19 mouse cellular contexts compared by ENCODE assay signal in the genomic region with DNA sequence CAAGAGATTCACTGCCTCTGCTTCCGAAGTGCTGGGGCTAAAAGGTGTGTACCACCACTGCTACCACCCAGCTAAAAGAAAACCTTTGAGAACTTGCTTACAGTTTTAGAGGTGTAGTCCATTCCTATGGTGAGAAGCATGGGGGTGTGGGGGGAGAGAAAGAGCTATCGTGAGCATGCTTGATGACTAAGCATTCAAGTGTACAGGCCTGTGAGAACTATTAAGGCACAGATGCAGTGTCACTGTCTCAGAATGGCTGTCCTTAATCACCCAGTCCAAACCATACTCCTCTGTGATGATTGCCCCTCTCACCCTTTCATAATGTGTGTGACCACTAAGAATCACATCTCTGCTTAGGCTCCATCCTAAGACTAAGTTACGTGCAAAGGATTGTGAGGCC. TPM values are rescaled to one million over a fixed set of nuclear protein-coding genes. Genes with fewer than 3 reads are reported as not detected.
DNase-seq lines count a peak whose midpoint lies in the region; ATAC-seq lines count a peak whose summit lies in the region.
"Had no signal": no experiment of that assay in that cellular context is flagged by ENCODE, and none has a peak within 500 bp of the region (broad histone marks: within the 10 kb centered on the region; RNA-seq: fewer than 3 reads in every experiment).

No protein-coding gene starts in this region.

- peaks cover 43% of the 10 kb centered on the region for H3K36me3 ChIP-seq in hindbrain, embryonic 15.5 days
- peaks cover 49% of the 10 kb centered on the region for H3K36me3 ChIP-seq in hindbrain, embryonic 14.5 days (replicated peaks; ENCODE audit: control insufficient read depth, insufficient read depth)
- H3K36me3 ChIP-seq in neural tube, embryonic 12.5 days, result peaks cover 44% of the 10 kb centered on the region
- H3K36me3 ChIP-seq in liver, embryonic 13.5 days, result peaks cover 63% of the 10 kb centered on the region

- no peaks in the 10 kb centered on the region for H3K27me3 ChIP-seq in hindbrain, embryonic 15.5 days
- H3K27me3 ChIP-seq in hindbrain, embryonic 14.5 days (ENCODE audit: control insufficient read depth, insufficient read depth, low read length), result no peaks in the 10 kb centered on the region
- no peaks in the 10 kb centered on the region for H3K27me3 ChIP-seq in neural tube, embryonic 12.5 days (replicated peaks)
- no peaks in the 10 kb centered on the region for H3K27me3 ChIP-seq in liver, embryonic 13.5 days
- H3K27me3 ChIP-seq: limb, embryonic 15.5 days had no signal

- ATAC-seq in hindbrain, embryonic 15.5 days (ENCODE audit: low FRiP score, low read depth), result no peak
- ATAC-seq in hindbrain, embryonic 14.5 days (ENCODE audit: low FRiP score), result no peak
- ATAC-seq in neural tube, embryonic 12.5 days (ENCODE audit: low FRiP score, low read depth), result no peak
- no peak for ATAC-seq in liver, embryonic 13.5 days (ENCODE audit: low read depth)
- ATAC-seq: CD4-positive, CD25-positive, alpha-beta regulatory T cell, adult 4 months; forebrain, postnatal 0 days had no signal

- no peak overlapping the region for H3K4me3 ChIP-seq in hindbrain, embryonic 15.5 days
- H3K4me3 ChIP-seq in hindbrain, embryonic 14.5 days (replicated peaks; ENCODE audit: low read length), result no peak overlapping the region
- no peak overlapping the region for H3K4me3 ChIP-seq in neural tube, embryonic 12.5 days
- no peak overlapping the region for H3K4me3 ChIP-seq in liver, embryonic 13.5 days (replicated peaks)
- H3K4me3 ChIP-seq: erythroblast, embryonic 14.5 days; limb, embryonic 15.5 days had no signal

- H3K27ac ChIP-seq in hindbrain, embryonic 15.5 days (replicated peaks), result no peak overlapping the region
- no peak overlapping the region for H3K27ac ChIP-seq in hindbrain, embryonic 14.5 days
- H3K27ac ChIP-seq in neural tube, embryonic 12.5 days, result no peak overlapping the region
- H3K27ac ChIP-seq in liver, embryonic 13.5 days, result peak overlapping the region; percentile 92
- H3K27ac ChIP-seq: limb, embryonic 15.5 days; midbrain, embryonic 10.5 days had no signal

- WGBS in hindbrain, embryonic 15.5 days, result 69% methylated on average over 3 of the region's 3 CpGs
- 75% methylated on average over 3 of the region's 3 CpGs for WGBS in hindbrain, embryonic 14.5 days
- 80% methylated on average over 3 of the region's 3 CpGs for WGBS in neural tube, embryonic 12.5 days
- 73% methylated on average over 3 of the region's 3 CpGs for WGBS in liver, embryonic 13.5 days (ENCODE audit: insufficient replicate concordance)

- H3K9me3 ChIP-seq in hindbrain, embryonic 15.5 days, result no peaks in the 10 kb centered on the region
- no peaks in the 10 kb centered on the region for H3K9me3 ChIP-seq in hindbrain, embryonic 14.5 days (ENCODE audit: control insufficient read depth, low read length)
- H3K9me3 ChIP-seq in neural tube, embryonic 12.5 days, result no peaks in the 10 kb centered on the region
- no peaks in the 10 kb centered on the region for H3K9me3 ChIP-seq in liver, embryonic 13.5 days (replicated peaks)
- H3K9me3 ChIP-seq: limb, embryonic 15.5 days; midbrain, embryonic 10.5 days had no signal

- peaks cover 33% of the 10 kb centered on the region for H3K4me1 ChIP-seq in hindbrain, embryonic 15.5 days (replicated peaks)
- peaks cover 29% of the 10 kb centered on the region for H3K4me1 ChIP-seq in hindbrain, embryonic 14.5 days (replicated peaks; ENCODE audit: control insufficient read depth, insufficient read depth, low read length)
- H3K4me1 ChIP-seq in neural tube, embryonic 12.5 days, result peaks cover 21% of the 10 kb centered on the region
- H3K4me1 ChIP-seq in liver, embryonic 13.5 days (replicated peaks), result peaks cover 45% of the 10 kb centered on the region

- H3K4me2 ChIP-seq in hindbrain, embryonic 15.5 days, result 0 out of 2 replicates have a peak overlapping the region, but pooled peaks have one; percentile 69
- H3K4me2 ChIP-seq in hindbrain, embryonic 14.5 days (replicated peaks), result no peak overlapping the region
- peak overlapping the region; percentile 15; the same call in 1 of the 2 replicates for H3K4me2 ChIP-seq in neural tube, embryonic 12.5 days (replicated peaks)
- H3K4me2 ChIP-seq in liver, embryonic 13.5 days, result peak overlapping the region; percentile 87
- H3K4me2 ChIP-seq: limb, embryonic 15.5 days had no signal

- no peak for DNase-seq in hindbrain, embryonic 14.5 days (ENCODE audit: low spot score)
- DNase-seq in neural tube, embryonic 10.5 days (ENCODE audit: extremely low spot score, low spot score), result no peak
- DNase-seq in liver, embryonic 13.5 days, result peak; percentile 25
- no peak for DNase-seq in embryo, embryonic 10.5 days (ENCODE audit: low spot score)
- no peak for DNase-seq in thymus, postnatal 36 days
- DNase-seq: adrenal gland, postnatal 10 days; cerebellum, adult 11-12 months; forebrain, postnatal 0 days; kidney, adult 8-10 months; kidney, postnatal 4 days; lung, postnatal 14 days; right cerebral cortex, postnatal 14 days; thymus, postnatal 25 days had no signal

- H3K9ac ChIP-seq in hindbrain, embryonic 15.5 days, result no peak overlapping the region
- H3K9ac ChIP-seq in hindbrain, embryonic 14.5 days, result no peak overlapping the region
- no peak overlapping the region for H3K9ac ChIP-seq in neural tube, embryonic 12.5 days
- H3K9ac ChIP-seq in liver, embryonic 13.5 days, result peak overlapping the region; percentile 32; the same call in 1 of the 2 replicates
- H3K9ac ChIP-seq: forebrain, postnatal 0 days; limb, embryonic 15.5 days had no signal

RNA-seq across cellular contexts. Expression of a gene that starts 3.1 kb away (rescaled TPM):
- 770 and 780 TPM in 2 replicates for polyA plus RNA-seq in hindbrain, embryonic 15.5 days (2015; fragmentation: Nextera tagmentation; extraction: Ambion mirVana)
- polyA plus RNA-seq in hindbrain, embryonic 14.5 days (2014; fragmentation: Nextera tagmentation; extraction: Ambion mirVana), result 791 and 878 TPM in 2 replicates
- 653 and 677 TPM in 2 replicates for polyA plus RNA-seq in neural tube, embryonic 12.5 days (2016; fragmentation: Nextera tagmentation; extraction: Ambion mirVana)
- 519 and 540 TPM in 2 replicates for polyA plus RNA-seq in liver, embryonic 13.5 days (2015; fragmentation: Nextera tagmentation; extraction: Ambion mirVana)

RNA-seq across cellular contexts. Expression of a gene that starts 8.6 kb away (rescaled TPM):
- 10.2 and 12.2 TPM in 2 replicates for polyA plus RNA-seq in hindbrain, embryonic 15.5 days (2015; fragmentation: Nextera tagmentation; extraction: Ambion mirVana)
- polyA plus RNA-seq in hindbrain, embryonic 14.5 days (2014; fragmentation: Nextera tagmentation; extraction: Ambion mirVana), result 11.8 and 12.6 TPM in 2 replicates
- polyA plus RNA-seq in neural tube, embryonic 12.5 days (2016; fragmentation: Nextera tagmentation; extraction: Ambion mirVana), result 7.4 and 8.7 TPM in 2 replicates
- 5.6 and 6.9 TPM in 2 replicates for polyA plus RNA-seq in liver, embryonic 13.5 days (2015; fragmentation: Nextera tagmentation; extraction: Ambion mirVana)
- polyA plus RNA-seq: erythroblast, embryonic 14.5 days had no signal

RNA-seq across cellular contexts. Expression of a gene that starts 32.9 kb away (rescaled TPM):
- 63.5 and 67.4 TPM in 2 replicates for polyA plus RNA-seq in hindbrain, embryonic 15.5 days (2015; fragmentation: Nextera tagmentation; extraction: Ambion mirVana)
- 67.6 and 73.6 TPM in 2 replicates for polyA plus RNA-seq in hindbrain, embryonic 14.5 days (2014; fragmentation: Nextera tagmentation; extraction: Ambion mirVana)
- polyA plus RNA-seq in neural tube, embryonic 12.5 days (2016; fragmentation: Nextera tagmentation; extraction: Ambion mirVana), result 76.7 and 80.3 TPM in 2 replicates
- polyA plus RNA-seq in liver, embryonic 13.5 days (2015; fragmentation: Nextera tagmentation; extraction: Ambion mirVana), result 20.9 and 26.3 TPM in 2 replicates
